Mouse (Mus musculus) olfactory bulb, adult 2 months (tissue): ENCODE measurements around the gene Pcyt1b. TPM values are rescaled to one million over a fixed set of nuclear protein-coding genes. Genes with fewer than 3 reads are reported as not detected.

ENCODE experiments used
- H3K27ac ChIP-seq: fragments of 200-500 bp; 2 replicates; pipeline ENCODE4 v1.5.1; 2012; ENCODE audit warnings: low read depth, low read length; ENCODE audit not compliant: insufficient read depth
- H3K4me1 ChIP-seq: fragments of 200-500 bp; 2 replicates; pipeline ENCODE4 v1.6.1; 2012; ENCODE audit warnings: low read length; ENCODE audit not compliant: control insufficient read depth, insufficient read depth
- H3K4me3 ChIP-seq: fragments of 200-500 bp; 2 replicates; pipeline ENCODE4 v1.5.1; 2012; ENCODE audit warnings: mild to moderate bottlenecking, low read depth, low read length, moderate library complexity; ENCODE audit not compliant: insufficient read depth
- CTCF ChIP-seq: fragments of 200-500 bp; IDR thresholded peaks from 2 replicates; pipeline ENCODE4 v1.5.1; 2012; ENCODE audit warnings: low read depth, mild to moderate bottlenecking, low read length, moderate library complexity; ENCODE audit not compliant: insufficient read depth
- POLR2A ChIP-seq: fragments of 200-500 bp; IDR thresholded peaks from 2 replicates; pipeline ENCODE4 v1.6.1; 2012; ENCODE audit warnings: mild to moderate bottlenecking, low read depth, low read length, moderate library complexity; ENCODE audit not compliant: insufficient read depth
- WGBS: fragments of 180-500 bp; shearing (Covaris S2); methylation state at CpG from one replicate; pipeline ENCODE4 v1.1.7; 2018; 5-methylcytosine and 5-hydroxymethylcytosine counted together
- polyA plus RNA-seq: library from polyadenylated mRNA; stranded (reverse); fragments of >200 nt; gene quantifications from 2 replicates; pipeline ENCODE4 v1.2.4, GENCODE M21; 2012; ENCODE audit warnings: low replicate concordance; ENCODE audit not compliant: missing spikeins, insufficient read depth, insufficient read length

Gene Pcyt1b
- polyA plus RNA-seq, 1 experiment: not detected

GRCm38 (mm10) chrX:93789562-93789961, 134.9 kb downstream of the Pcyt1b start:
- Histone ChIP-seq H3K4me1 (no peaks in the 10 kb centered on the region), H3K4me3 (no peak overlapping the region), H3K27ac (no peak overlapping the region)
- no peak for TF ChIP-seq CTCF
- no peak for TF ChIP-seq POLR2A
- WGBS: 82% methylated on average over 1 of the region's 1 CpGs

- no peak overlapping the region for H3K4me3 ChIP-seq
- TF ChIP-seq CTCF (no peak), POLR2A (no peak)
- H3K4me1 ChIP-seq: no peaks in the 10 kb centered on the region
- no peak overlapping the region for H3K27ac ChIP-seq
These were observed 138.5 kb downstream of the Pcyt1b start for GRCm38 (mm10) chrX:93793168-93793567.

Other genes with a start within 250 kb of the Pcyt1b start
- gene Pola1, start 22.7 kb upstream of the Pcyt1b start, polyA plus RNA-seq: not detected in 2 replicates
- gene Pdk3, start 177.3 kb downstream of the Pcyt1b start, polyA plus RNA-seq: not detected in 2 replicates